Mouse (Mus musculus): ENCODE measurements at regions not wholly inside any gene's neighbourhood (a gene's known extent, or its start where the extent isn't known, plus 50 kb on each side); places are given as distances from the start of the nearest gene placed in this dataset.

DNA sequence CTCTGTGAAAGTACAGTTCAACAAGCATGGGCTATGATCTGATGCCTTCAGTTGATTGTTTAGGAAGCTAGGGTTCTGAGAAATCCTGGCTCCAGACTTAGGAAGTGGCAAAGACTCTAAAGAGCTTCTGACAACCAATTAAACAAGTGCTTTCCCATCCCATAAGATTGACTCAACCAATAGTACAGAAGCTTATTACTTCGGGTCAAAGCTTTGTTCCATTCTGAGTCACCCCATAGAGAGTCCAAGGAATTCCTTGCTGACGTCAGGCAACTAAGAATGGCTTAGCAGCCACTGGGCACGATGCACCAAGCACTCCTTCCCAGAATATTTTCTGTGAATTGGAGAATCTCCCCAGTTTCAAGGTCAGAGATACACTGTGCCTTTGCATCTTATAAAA, 59.0 kb upstream of the Ntm start:
- ATAC-seq (no peak), DNase-seq (no peak)
- no peak overlapping the region for H3K4me3 ChIP-seq (ENCODE audit: low read depth, low read length)
- H3K9ac ChIP-seq = no peak overlapping the region
- no peak overlapping the region for H3K27ac ChIP-seq (ENCODE audit: low read depth, low read length)
- H3K9me3 ChIP-seq (ENCODE audit: low read length) = no peaks in the 10 kb centered on the region
- no peak overlapping the region for H3K4me2 ChIP-seq (ENCODE audit: low read depth)
- peaks cover 3% of the 10 kb centered on the region; the same call in 1 of the 2 replicates for H3K27me3 ChIP-seq (ENCODE audit: insufficient read depth, low read length)
- TF ChIP-seq CTCF (IDR thresholded peaks at IDR 0.05; ENCODE audit: low read depth) = no peak
- 51% methylated on average over 3 of the region's 3 CpGs for WGBS
- no peaks in the 10 kb centered on the region for H3K36me3 ChIP-seq (ENCODE audit: insufficient read depth)
- H3K4me1 ChIP-seq (ENCODE audit: insufficient read depth) = no peaks in the 10 kb centered on the region

DNA sequence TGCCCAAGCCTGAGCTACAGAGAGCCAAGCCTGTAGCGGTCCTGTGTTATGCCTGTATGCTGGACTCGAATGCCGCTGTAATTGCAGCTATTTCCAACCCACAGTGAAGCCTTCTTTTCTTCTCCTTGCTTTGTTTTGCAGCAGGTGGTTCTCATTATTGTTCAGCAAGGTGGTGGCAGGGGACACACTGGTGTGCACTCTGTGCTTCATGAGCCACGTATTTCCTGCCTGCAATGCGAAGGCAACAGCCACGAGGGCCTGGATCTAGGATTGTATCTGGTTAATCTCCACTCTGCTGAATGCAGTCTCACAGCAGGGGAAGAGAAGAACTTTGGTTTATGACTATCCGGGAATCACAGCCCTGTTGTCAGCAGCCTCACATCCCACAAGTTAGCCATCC, 62.3 kb upstream of the Ntm start:
- Histone ChIP-seq H3K9me3 (ENCODE audit: low read length) (no peaks in the 10 kb centered on the region), H3K4me1 (ENCODE audit: insufficient read depth) (no peaks in the 10 kb centered on the region), H3K27me3 (ENCODE audit: insufficient read depth, low read length) (peaks cover 3% of the 10 kb centered on the region; the same call in 1 of the 2 replicates), H3K9ac (no peak overlapping the region), H3K4me2 (ENCODE audit: low read depth) (no peak overlapping the region), H3K4me3 (ENCODE audit: low read depth, low read length) (no peak overlapping the region), H3K27ac (ENCODE audit: low read depth, low read length) (no peak overlapping the region), H3K36me3 (ENCODE audit: insufficient read depth) (no peaks in the 10 kb centered on the region)
- TF ChIP-seq CTCF (IDR thresholded peaks at IDR 0.05; ENCODE audit: low read depth) = no peak
- DNase-seq = no peak
- 28% methylated on average over 7 of the region's 7 CpGs for WGBS
- no peak for ATAC-seq

DNA sequence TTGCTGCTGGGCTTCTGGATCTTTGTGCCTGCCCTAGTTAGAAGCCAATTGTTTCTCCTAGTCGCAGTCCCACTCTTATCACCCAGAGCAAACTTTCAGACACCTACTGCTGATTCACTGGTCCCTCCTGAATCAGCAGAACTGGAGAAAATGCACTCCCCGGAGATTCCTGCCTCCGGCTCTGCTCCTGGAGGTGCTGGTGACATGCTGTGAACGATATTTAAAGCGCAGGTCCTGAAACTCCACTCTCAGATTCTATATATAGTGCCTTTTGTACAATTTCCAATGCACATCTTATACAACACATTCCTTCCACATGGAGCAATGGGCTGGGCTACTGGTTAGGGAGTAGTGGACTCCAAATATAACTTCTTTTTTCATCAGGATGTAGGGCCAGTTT, 64.0 kb upstream of the Ntm start:
- Histone ChIP-seq H3K9me3 (ENCODE audit: low read length) (no peaks in the 10 kb centered on the region), H3K36me3 (ENCODE audit: insufficient read depth) (no peaks in the 10 kb centered on the region), H3K4me3 (ENCODE audit: low read depth, low read length) (no peak overlapping the region), H3K4me2 (ENCODE audit: low read depth) (no peak overlapping the region), H3K27me3 (ENCODE audit: insufficient read depth, low read length) (no peaks in the 10 kb centered on the region), H3K9ac (no peak overlapping the region), H3K4me1 (ENCODE audit: insufficient read depth) (no peaks in the 10 kb centered on the region), H3K27ac (ENCODE audit: low read depth, low read length) (no peak overlapping the region)
- ATAC-seq = no peak
- no peak for DNase-seq
- 72% methylated on average over 5 of the region's 5 CpGs for WGBS
- TF ChIP-seq CTCF (IDR thresholded peaks at IDR 0.05; ENCODE audit: low read depth) = no peak

DNA sequence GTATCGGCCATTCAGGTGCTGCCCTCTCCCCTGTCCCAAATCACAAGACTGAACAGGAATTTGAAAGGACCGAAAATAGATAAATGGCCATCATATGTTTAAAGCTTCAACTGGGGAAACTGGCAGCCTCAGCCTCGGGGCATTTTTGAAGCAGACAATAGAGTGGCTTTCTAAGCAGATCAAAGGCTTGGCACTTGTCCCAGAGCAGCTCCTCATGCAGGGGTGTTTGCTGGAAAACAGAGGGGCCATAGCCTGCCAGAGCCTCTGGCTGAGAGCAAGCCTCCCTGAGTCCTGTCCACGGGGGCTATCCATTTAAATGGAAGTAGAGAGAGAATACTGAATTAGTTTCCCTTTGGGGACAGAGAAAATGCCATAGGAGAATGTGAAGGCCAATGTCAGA, 77.5 kb upstream of the Ntm start:
- H3K36me3 ChIP-seq (ENCODE audit: insufficient read depth) = no peaks in the 10 kb centered on the region
- no peak overlapping the region for H3K9ac ChIP-seq
- H3K9me3 ChIP-seq (ENCODE audit: low read length) = no peaks in the 10 kb centered on the region
- no peak for TF ChIP-seq CTCF (IDR thresholded peaks at IDR 0.05; ENCODE audit: low read depth)
- no peak overlapping the region for H3K4me3 ChIP-seq (ENCODE audit: low read depth, low read length)
- 2% methylated on average over 4 of the region's 4 CpGs for WGBS
- no peak overlapping the region for H3K27ac ChIP-seq (ENCODE audit: low read depth, low read length)
- ATAC-seq = 0 out of 2 replicates have a peak, but pooled peaks have one; percentile 40
- no peaks in the 10 kb centered on the region for H3K27me3 ChIP-seq (ENCODE audit: insufficient read depth, low read length)
- DNase-seq = peak; percentile 53
- no peaks in the 10 kb centered on the region for H3K4me1 ChIP-seq (ENCODE audit: insufficient read depth)
- no peak overlapping the region for H3K4me2 ChIP-seq (ENCODE audit: low read depth)

DNA sequence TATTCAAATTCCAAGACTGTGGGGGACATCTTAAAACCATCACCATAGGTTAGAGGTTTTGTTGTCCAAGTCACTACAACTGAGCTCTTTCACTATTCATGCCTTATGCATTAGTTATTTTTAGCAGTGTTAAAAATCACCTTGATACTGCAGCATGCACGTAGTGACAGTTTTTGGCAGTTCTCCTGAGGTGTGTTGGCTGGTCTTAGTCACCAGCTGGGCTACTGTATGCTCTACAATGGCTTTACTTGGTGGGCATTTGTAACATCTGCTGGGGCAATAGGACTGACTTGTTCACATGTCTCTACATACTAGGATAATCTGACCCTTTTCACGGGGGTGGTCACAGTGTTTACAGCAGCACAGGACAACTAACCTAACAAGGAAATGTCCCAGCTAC, 101.6 kb upstream of the Ntm start:
- Histone ChIP-seq H3K36me3 (ENCODE audit: insufficient read depth) (no peaks in the 10 kb centered on the region), H3K4me1 (ENCODE audit: insufficient read depth) (peaks cover 9% of the 10 kb centered on the region), H3K9ac (no peak overlapping the region), H3K4me3 (ENCODE audit: low read depth, low read length) (no peak overlapping the region), H3K27ac (ENCODE audit: low read depth, low read length) (no peak overlapping the region), H3K4me2 (ENCODE audit: low read depth) (no peak overlapping the region), H3K27me3 (ENCODE audit: insufficient read depth, low read length) (no peaks in the 10 kb centered on the region), H3K9me3 (ENCODE audit: low read length) (no peaks in the 10 kb centered on the region)
- no peak for TF ChIP-seq CTCF (IDR thresholded peaks at IDR 0.05; ENCODE audit: low read depth)
- no peak for DNase-seq
- ATAC-seq = no peak
- 67% methylated on average over 2 of the region's 2 CpGs for WGBS

DNA sequence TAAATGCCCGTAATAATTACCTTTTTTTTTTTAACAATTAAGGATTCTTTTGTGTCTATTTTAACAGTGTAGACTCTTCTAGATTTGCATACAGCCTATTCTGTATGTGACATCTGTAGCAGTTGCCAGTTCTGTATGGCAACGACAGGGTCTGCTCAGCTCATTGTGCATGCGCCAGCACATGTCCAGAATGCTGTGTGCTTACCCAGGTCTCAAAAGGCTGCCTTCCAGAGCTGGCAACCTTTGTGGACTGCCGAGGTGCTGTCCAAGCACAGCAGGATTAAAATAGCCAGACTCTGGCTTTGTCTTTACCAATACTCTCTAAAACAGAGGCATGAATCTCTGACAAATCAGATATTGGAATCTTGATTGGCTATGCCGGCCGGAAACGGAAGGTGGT, 105.0 kb upstream of the Ntm start:
- Histone ChIP-seq H3K4me3 (ENCODE audit: low read depth, low read length) (no peak overlapping the region), H3K4me2 (ENCODE audit: low read depth) (no peak overlapping the region), H3K4me1 (ENCODE audit: insufficient read depth) (peaks cover 9% of the 10 kb centered on the region), H3K9ac (no peak overlapping the region), H3K36me3 (ENCODE audit: insufficient read depth) (no peaks in the 10 kb centered on the region), H3K27ac (ENCODE audit: low read depth, low read length) (no peak overlapping the region), H3K9me3 (ENCODE audit: low read length) (no peaks in the 10 kb centered on the region), H3K27me3 (ENCODE audit: insufficient read depth, low read length) (no peaks in the 10 kb centered on the region)
- DNase-seq = no peak
- no peak for TF ChIP-seq CTCF (IDR thresholded peaks at IDR 0.05; ENCODE audit: low read depth)
- ATAC-seq = peak; percentile 42; the same call in 1 of the 2 replicates
- WGBS = 22% methylated on average over 7 of the region's 7 CpGs

DNA sequence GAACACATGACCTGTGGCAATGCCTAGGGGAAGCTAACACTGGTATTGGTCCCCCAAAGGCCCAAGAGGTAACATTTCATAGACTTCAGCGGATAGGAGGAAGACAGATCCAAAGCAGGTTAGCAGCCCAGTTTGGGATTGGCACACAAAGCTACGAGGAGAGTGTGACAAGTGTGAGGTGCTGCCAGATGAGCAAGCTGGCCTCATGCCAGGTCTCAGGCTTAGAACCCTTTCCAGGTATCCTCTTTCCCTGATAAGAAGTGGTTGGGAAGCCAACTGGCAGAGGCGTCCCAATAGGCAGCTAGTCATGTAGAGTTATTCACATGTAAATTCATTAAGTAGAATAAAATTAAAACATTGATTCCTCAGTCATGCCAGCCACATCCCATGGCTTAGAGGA, 112.3 kb upstream of the Ntm start:
- ATAC-seq (no peak), DNase-seq (no peak)
- whole genome bisulfite sequencing = 65% methylated on average over 3 of the region's 3 CpGs

DNA sequence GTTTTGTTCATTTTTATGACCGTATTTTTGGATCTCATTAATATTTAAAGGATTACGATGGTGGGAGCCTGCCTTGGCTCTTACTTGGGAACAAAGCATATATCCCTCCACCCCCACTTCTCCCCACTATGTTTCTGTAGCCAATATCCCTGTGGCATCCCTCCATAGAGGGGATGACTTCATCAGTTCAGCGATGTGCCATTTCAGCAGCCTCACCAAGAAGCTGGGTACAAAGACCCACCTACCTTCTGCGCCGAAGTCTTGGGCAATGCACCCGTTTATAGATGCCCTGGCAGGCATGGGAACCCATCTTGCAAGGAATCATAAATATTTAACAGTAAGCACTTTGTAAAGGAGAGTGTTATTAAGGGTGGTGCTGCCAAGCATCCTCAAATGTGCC, 113.1 kb upstream of the Ntm start:
- Histone ChIP-seq H3K9me3 (ENCODE audit: low read length) (no peaks in the 10 kb centered on the region), H3K9ac (no peak overlapping the region), H3K27me3 (ENCODE audit: insufficient read depth, low read length) (no peaks in the 10 kb centered on the region), H3K4me2 (ENCODE audit: low read depth) (no peak overlapping the region), H3K4me3 (ENCODE audit: low read depth, low read length) (no peak overlapping the region), H3K36me3 (ENCODE audit: insufficient read depth) (no peaks in the 10 kb centered on the region), H3K27ac (ENCODE audit: low read depth, low read length) (no peak overlapping the region), H3K4me1 (ENCODE audit: insufficient read depth) (0 out of 2 replicates have a peak, but pooled peaks cover 4% of the 10 kb centered on the region)
- ATAC-seq (no peak), DNase-seq (no peak)
- no peak for TF ChIP-seq CTCF (IDR thresholded peaks at IDR 0.05; ENCODE audit: low read depth)
- 61% methylated on average over 6 of the region's 6 CpGs for WGBS

More for the DNA sequence above, 112.3 kb upstream of the Ntm start:
- no peak overlapping the region for H3K9ac ChIP-seq
- no peaks in the 10 kb centered on the region for H3K36me3 ChIP-seq (ENCODE audit: insufficient read depth)
- no peak overlapping the region for H3K4me3 ChIP-seq (ENCODE audit: low read depth, low read length)
- H3K27ac ChIP-seq (ENCODE audit: low read depth, low read length) = no peak overlapping the region
- no peaks in the 10 kb centered on the region for H3K27me3 ChIP-seq (ENCODE audit: insufficient read depth, low read length)
- 0 out of 2 replicates have a peak, but pooled peaks cover 4% of the 10 kb centered on the region for H3K4me1 ChIP-seq (ENCODE audit: insufficient read depth)
- H3K4me2 ChIP-seq (ENCODE audit: low read depth) = no peak overlapping the region
- TF ChIP-seq CTCF (IDR thresholded peaks at IDR 0.05; ENCODE audit: low read depth) = no peak
- H3K9me3 ChIP-seq (ENCODE audit: low read length) = no peaks in the 10 kb centered on the region

Data from forebrain, postnatal 0 days (tissue).